Mouse (Mus musculus) limb, embryonic 12.5 days (tissue): ENCODE measurements around the gene Cad. TPM values are rescaled to one million over a fixed set of nuclear protein-coding genes. Genes with fewer than 3 reads are reported as not detected.

Source experiments
- ATAC-seq: fragments of 200-750 bp; cut with Nextera tagmentation; 2 replicates; pipeline ENCODE4 v1.8.0; 2017; ENCODE audit warnings: low read depth, moderate TSS enrichment; ENCODE audit not compliant: insufficient number of reproducible peaks, insufficient read depth, low FRiP score, low TSS enrichment
- H3K27ac ChIP-seq: fragments of 300-500 bp; sonication (generic); 2 replicates; pipeline ENCODE4 v1.5.1; 2016; ENCODE audit warnings: mild to moderate bottlenecking, moderate library complexity
- H3K27me3 ChIP-seq: fragments of 300-500 bp; sonication (generic); 2 replicates; pipeline ENCODE4 v1.6.1; 2016; ENCODE audit warnings: mild to moderate bottlenecking, moderate library complexity
- H3K36me3 ChIP-seq: fragments of 300-500 bp; sonication (generic); 2 replicates; pipeline ENCODE4 v1.6.1; 2016; ENCODE audit warnings: mild to moderate bottlenecking, moderate library complexity
- H3K4me1 ChIP-seq: fragments of 300-500 bp; sonication (generic); replicated peaks from 2 replicates; pipeline ENCODE4 v1.6.1; 2016
- H3K4me2 ChIP-seq: fragments of 300-500 bp; sonication (generic); 2 replicates; pipeline ENCODE4 v1.6.1; 2016; ENCODE audit warnings: mild to moderate bottlenecking, moderate library complexity
- H3K4me3 ChIP-seq: fragments of 300-500 bp; sonication (generic); replicated peaks from 2 replicates; pipeline ENCODE4 v1.5.1; 2016; ENCODE audit warnings: mild to moderate bottlenecking
- H3K9ac ChIP-seq: fragments of 300-500 bp; sonication (generic); replicated peaks from 2 replicates; pipeline ENCODE4 v1.6.1; 2016; ENCODE audit warnings: mild to moderate bottlenecking, moderate library complexity
- H3K9me3 ChIP-seq: fragments of 300-500 bp; sonication (generic); 2 replicates; pipeline ENCODE4 v1.6.1; 2016; ENCODE audit warnings: mild to moderate bottlenecking, moderate library complexity
- WGBS: fragments of 180-500 bp; shearing (Covaris S2); methylation state at CpG from one replicate; pipeline ENCODE4 v1.1.7; 2016; 5-methylcytosine and 5-hydroxymethylcytosine counted together
- polyA plus RNA-seq: library from polyadenylated mRNA; unstranded; fragments of >200 nt; fragmentation: Nextera tagmentation; extraction: Ambion mirVana; gene quantifications from 2 replicates; pipeline ENCODE4 v1.2.1, GENCODE M21; 2016

The Cad gene
- polyA plus RNA-seq, 1 experiment from 2014 or later = 48.0 TPM

GRCm38 (mm10) chr5:31071821-31072220 is 17.2 kb downstream of the Cad start:
- Histone ChIP-seq H3K9me3 (no peaks in the 10 kb centered on the region), H3K27ac (no peak overlapping the region), H3K4me2 (no peak overlapping the region), H3K9ac (no peak overlapping the region), H3K4me1 (no peaks in the 10 kb centered on the region), H3K27me3 (no peaks in the 10 kb centered on the region), H3K4me3 (no peak overlapping the region), H3K36me3 (peaks cover 100% of the 10 kb centered on the region)
- 90% methylated on average over 11 of the region's 11 CpGs for WGBS
- ATAC-seq = no peak

- H3K4me2 ChIP-seq = no peak overlapping the region
- WGBS = 91% methylated on average over 12 of the region's 12 CpGs
- no peak overlapping the region for H3K27ac ChIP-seq
- no peaks in the 10 kb centered on the region for H3K27me3 ChIP-seq
- no peak overlapping the region for H3K9ac ChIP-seq
- H3K9me3 ChIP-seq = no peaks in the 10 kb centered on the region
- H3K4me3 ChIP-seq = no peak overlapping the region
- H3K4me1 ChIP-seq = no peaks in the 10 kb centered on the region
- H3K36me3 ChIP-seq = peaks cover 100% of the 10 kb centered on the region
- no peak for ATAC-seq
These were observed 18.6 kb downstream of the Cad start for GRCm38 (mm10) chr5:31073176-31073575.

DNA sequence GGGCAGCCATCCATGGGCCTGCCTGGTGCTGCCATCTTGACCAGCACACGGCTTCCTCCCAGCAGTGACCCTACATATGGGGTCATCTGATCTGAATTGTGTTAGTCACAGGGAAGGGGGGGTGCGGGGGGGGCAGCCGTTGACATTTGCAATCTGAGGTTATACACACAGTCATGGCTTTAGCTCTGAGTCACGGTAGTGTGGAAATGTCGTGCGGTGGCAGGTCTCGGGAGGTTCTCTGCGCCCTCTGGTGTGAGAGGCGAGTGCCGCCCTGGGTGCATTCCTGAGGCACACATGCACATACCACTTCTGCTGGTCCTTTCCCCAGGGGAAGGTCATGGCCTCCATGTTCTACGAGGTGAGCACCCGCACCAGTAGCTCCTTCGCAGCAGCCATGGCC is 21.8 kb downstream of the Cad start:
- Histone ChIP-seq H3K9ac (no peak overlapping the region), H3K27me3 (no peaks in the 10 kb centered on the region), H3K9me3 (no peaks in the 10 kb centered on the region), H3K4me3 (no peak overlapping the region), H3K27ac (no peak overlapping the region), H3K4me1 (no peaks in the 10 kb centered on the region), H3K4me2 (no peak overlapping the region), H3K36me3 (peaks cover 79% of the 10 kb centered on the region)
- ATAC-seq = no peak
- WGBS = 90% methylated on average over 13 of the region's 13 CpGs

- peaks cover 17% of the 10 kb centered on the region for H3K27me3 ChIP-seq
- H3K27ac ChIP-seq = no peak overlapping the region
- H3K36me3 ChIP-seq = peaks cover 40% of the 10 kb centered on the region
- no peak for ATAC-seq
- H3K9me3 ChIP-seq = no peaks in the 10 kb centered on the region
- H3K4me3 ChIP-seq = no peak overlapping the region
- H3K9ac ChIP-seq = no peak overlapping the region; the same call in 1 of the 2 replicates
- WGBS = 83% methylated on average over 13 of the region's 13 CpGs
- H3K4me2 ChIP-seq = no peak overlapping the region
- H3K4me1 ChIP-seq = 0 out of 2 replicates have a peak, but pooled peaks cover 10% of the 10 kb centered on the region
These were observed 25.6 kb downstream of the Cad start for GRCm38 (mm10) chr5:31080059-31080794.

GRCm38 (mm10) chr5:31080795-31081164 is 26.2 kb downstream of the Cad start:
- Histone ChIP-seq H3K27me3 (peaks cover 19% of the 10 kb centered on the region), H3K27ac (no peak overlapping the region), H3K4me1 (0 out of 2 replicates have a peak, but pooled peaks cover 10% of the 10 kb centered on the region), H3K9ac (no peak overlapping the region), H3K4me3 (no peak overlapping the region), H3K36me3 (peaks cover 35% of the 10 kb centered on the region), H3K4me2 (no peak overlapping the region), H3K9me3 (no peaks in the 10 kb centered on the region)
- no peak for ATAC-seq
- 61% methylated on average over 3 of the region's 3 CpGs for WGBS

- Histone ChIP-seq H3K27me3 (peaks cover 25% of the 10 kb centered on the region), H3K27ac (no peak overlapping the region), H3K36me3 (peaks cover 29% of the 10 kb centered on the region), H3K9ac (no peak overlapping the region), H3K4me3 (no peak overlapping the region), H3K9me3 (no peaks in the 10 kb centered on the region), H3K4me1 (0 out of 2 replicates have a peak, but pooled peaks cover 10% of the 10 kb centered on the region), H3K4me2 (no peak overlapping the region)
- 73% methylated on average over 3 of the region's 3 CpGs for WGBS
- ATAC-seq = no peak
These were observed 26.8 kb downstream of the Cad start for GRCm38 (mm10) chr5:31081386-31081785.

DNA sequence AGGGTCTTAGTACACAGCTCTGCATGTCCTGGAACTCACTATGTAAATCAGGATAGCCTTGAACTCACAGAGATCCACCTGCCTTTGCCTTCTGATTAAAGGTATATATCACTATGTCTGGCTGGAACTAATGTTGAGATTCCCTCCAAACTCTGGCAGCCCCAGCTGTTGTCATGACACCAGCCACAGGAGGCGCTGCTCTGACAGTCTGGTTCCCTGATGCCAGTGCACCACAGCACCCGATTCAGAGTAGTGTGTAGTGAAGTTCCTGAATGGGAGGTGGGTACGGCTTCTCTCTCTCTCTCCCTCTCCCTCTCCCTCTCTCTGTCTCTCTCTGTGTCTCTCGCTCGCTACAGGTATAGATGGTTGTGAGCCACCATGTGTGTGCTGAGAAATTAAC is 27.8 kb downstream of the Cad start:
- Histone ChIP-seq H3K4me2 (no peak overlapping the region), H3K36me3 (peaks cover 19% of the 10 kb centered on the region), H3K9ac (no peak overlapping the region), H3K27ac (no peak overlapping the region), H3K27me3 (peaks cover 33% of the 10 kb centered on the region), H3K9me3 (no peaks in the 10 kb centered on the region), H3K4me1 (0 out of 2 replicates have a peak, but pooled peaks cover 10% of the 10 kb centered on the region), H3K4me3 (no peak overlapping the region)
- WGBS = 27% methylated on average over 5 of the region's 5 CpGs
- ATAC-seq = no peak

DNA sequence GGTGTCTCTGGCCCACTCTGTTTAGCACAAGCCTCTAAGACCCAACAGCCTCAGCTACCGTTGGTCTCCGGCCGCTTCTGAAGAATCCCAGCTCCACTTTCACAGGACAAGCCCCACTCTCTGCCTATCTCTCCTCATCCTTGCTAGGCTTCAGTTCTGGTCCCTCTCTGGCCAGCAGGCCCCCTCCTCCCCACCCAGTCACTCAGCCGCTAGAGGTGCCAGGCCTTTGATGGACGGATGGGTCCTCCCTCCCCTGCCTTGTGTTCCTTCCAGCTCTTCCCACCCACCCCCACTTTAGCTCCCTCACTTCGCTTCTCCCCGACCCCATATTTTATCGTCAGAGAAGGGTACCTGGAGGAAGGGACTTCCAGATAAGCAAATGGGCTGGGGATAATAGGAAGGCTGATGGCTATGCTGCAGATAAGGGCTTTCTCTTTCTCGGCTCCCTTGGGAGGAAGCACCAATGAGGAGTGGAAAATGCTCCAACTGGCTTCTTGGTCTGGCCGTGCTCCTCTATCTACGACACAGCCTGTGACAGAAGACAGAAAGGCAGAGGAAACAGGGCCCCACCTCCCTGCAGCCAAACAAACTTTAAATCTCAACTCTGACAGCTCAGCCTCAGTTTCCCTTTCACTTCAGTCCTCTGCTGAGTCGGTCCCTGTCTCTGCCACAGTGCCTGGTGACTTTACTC is 28.5 kb downstream of the Cad start:
- H3K4me3 ChIP-seq = no peak overlapping the region
- no peak for ATAC-seq
- no peak overlapping the region for H3K4me2 ChIP-seq
- H3K36me3 ChIP-seq = peaks cover 12% of the 10 kb centered on the region
- H3K27ac ChIP-seq = no peak overlapping the region
- H3K9me3 ChIP-seq = no peaks in the 10 kb centered on the region
- H3K9ac ChIP-seq = no peak overlapping the region
- H3K27me3 ChIP-seq = peaks cover 40% of the 10 kb centered on the region
- H3K4me1 ChIP-seq = 0 out of 2 replicates have a peak, but pooled peaks cover 10% of the 10 kb centered on the region
- WGBS = 22% methylated on average over 12 of the region's 12 CpGs

DNA sequence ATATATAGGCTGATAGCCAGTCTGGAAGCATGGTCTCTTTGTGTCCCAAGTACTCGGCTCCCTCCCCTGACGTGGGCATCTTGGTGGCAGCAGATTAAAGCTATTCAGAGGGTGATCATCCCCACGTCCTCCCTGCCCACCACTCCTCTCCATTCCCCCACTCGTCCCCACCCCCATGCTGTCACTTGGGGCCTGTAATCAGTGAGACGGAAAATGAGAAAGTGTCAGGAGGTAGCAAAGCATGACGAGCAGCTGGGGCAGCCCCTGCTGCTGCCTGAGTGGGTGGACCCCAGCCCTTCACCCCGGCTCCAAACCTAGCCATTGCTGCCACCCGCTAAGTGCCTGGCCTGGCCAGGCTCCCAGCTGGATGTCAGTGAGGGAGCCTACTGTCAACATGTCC is 29.4 kb downstream of the Cad start:
- no peak overlapping the region for H3K27ac ChIP-seq
- H3K4me2 ChIP-seq = no peak overlapping the region
- no peaks in the 10 kb centered on the region for H3K9me3 ChIP-seq
- H3K4me1 ChIP-seq = 0 out of 2 replicates have a peak, but pooled peaks cover 10% of the 10 kb centered on the region
- H3K4me3 ChIP-seq = no peak overlapping the region
- peaks cover 49% of the 10 kb centered on the region for H3K27me3 ChIP-seq
- no peak overlapping the region for H3K9ac ChIP-seq
- H3K36me3 ChIP-seq = peaks cover 3% of the 10 kb centered on the region
- ATAC-seq = no peak
- 18% methylated on average over 8 of the region's 8 CpGs for WGBS

GRCm38 (mm10) chr5:31086606-31087005 is 32.0 kb downstream of the Cad start:
- H3K4me2 ChIP-seq = no peak overlapping the region
- no peak overlapping the region for H3K27ac ChIP-seq
- H3K4me1 ChIP-seq = 0 out of 2 replicates have a peak, but pooled peaks cover 10% of the 10 kb centered on the region
- H3K4me3 ChIP-seq = no peak overlapping the region
- H3K27me3 ChIP-seq = peaks cover 75% of the 10 kb centered on the region
- H3K36me3 ChIP-seq = no peaks in the 10 kb centered on the region
- no peak for ATAC-seq
- H3K9ac ChIP-seq = no peak overlapping the region
- WGBS = 32% methylated on average over 7 of the region's 7 CpGs
- no peaks in the 10 kb centered on the region for H3K9me3 ChIP-seq

GRCm38 (mm10) chr5:31087131-31087530 is 32.6 kb downstream of the Cad start:
- no peak overlapping the region for H3K9ac ChIP-seq
- no peaks in the 10 kb centered on the region for H3K36me3 ChIP-seq
- no peak overlapping the region for H3K27ac ChIP-seq
- H3K27me3 ChIP-seq = peaks cover 80% of the 10 kb centered on the region
- no peak for ATAC-seq
- 76% methylated on average over 2 of the region's 2 CpGs for WGBS
- H3K4me2 ChIP-seq = no peak overlapping the region
- no peaks in the 10 kb centered on the region for H3K9me3 ChIP-seq
- no peak overlapping the region for H3K4me3 ChIP-seq
- 0 out of 2 replicates have a peak, but pooled peaks cover 10% of the 10 kb centered on the region for H3K4me1 ChIP-seq
